Mouse (Mus musculus): ENCODE data around the gene Ppm1g.
A peak's percentile ranks its signal among the peaks of the same experiment; 100 is the strongest.

The Ppm1g gene

GRCm38 (mm10) chr5:31192939-31193630 is 27.4 kb downstream of the Ppm1g start, which contains the start of the genes Snx17 and Eif2b4:
Gene Snx17, plus strand, starts transcription at chr5:31193227.
Gene Eif2b4, minus strand, starts transcription at chr5:31193430.
- peak; percentile 97 for DNase-seq (ENCODE audit: low read depth, low spot score)

- DNase-seq (ENCODE audit: low read depth, low spot score): peak; percentile 33
Observed at GRCm38 (mm10) chr5:31192045-31192938, 28.2 kb downstream of the Ppm1g start.

GRCm38 (mm10) chr5:31190201-31190600 is 30.3 kb downstream of the Ppm1g start:
- DNase-seq (ENCODE audit: low read depth, low spot score): no peak

DNA sequence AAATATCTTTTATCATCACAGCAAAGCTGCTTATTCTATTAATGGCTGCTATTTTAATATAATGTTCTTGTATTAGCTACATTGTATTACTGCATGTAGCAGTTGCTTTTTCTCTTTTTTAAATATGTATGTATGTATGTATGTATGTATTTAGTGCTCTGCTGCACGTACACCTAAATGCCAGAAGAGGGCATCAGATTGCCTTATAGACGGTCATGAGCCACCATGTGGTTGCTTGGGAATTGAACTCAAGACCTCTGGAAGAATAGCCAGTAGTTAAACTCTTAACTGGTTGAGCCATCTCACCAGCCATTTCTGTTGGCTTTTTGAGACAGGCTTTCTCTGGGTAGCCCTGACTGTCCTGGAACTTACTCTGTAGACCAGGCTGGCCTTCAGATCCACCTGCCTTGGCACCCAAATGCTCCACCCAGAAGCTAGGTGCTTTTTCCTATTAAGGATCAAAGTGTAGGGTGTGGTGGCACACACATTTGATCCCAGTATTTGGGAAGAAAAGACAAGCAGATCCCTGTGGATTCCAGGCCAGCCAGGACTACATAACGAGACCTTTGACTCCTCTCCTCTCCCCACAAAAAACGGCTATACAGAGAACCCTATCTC is 32.2 kb downstream of the Ppm1g start:
- no peak for DNase-seq (ENCODE audit: low read depth, low spot score)

DNA sequence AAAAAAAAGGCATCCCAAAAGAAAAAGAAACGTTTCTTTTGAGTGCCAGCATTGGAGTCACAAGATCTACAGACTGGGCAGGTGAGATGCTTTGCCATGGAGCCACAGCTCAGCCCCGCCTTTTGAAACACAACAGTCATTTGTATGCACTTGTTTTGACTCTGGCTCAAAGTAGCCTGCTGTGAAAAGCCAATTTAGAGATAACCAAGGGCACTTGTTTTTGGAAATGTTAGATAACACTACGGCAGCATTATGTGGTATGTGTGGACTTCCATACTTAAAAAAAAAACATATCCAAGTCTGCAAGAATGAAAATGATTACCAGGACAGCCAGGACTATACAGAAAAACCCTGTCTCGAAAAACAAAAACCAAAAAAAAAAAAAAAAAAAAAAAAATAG is 36.8 kb downstream of the Ppm1g start:
- DNase-seq (ENCODE audit: low read depth, low spot score): peak; percentile 17

DNA sequence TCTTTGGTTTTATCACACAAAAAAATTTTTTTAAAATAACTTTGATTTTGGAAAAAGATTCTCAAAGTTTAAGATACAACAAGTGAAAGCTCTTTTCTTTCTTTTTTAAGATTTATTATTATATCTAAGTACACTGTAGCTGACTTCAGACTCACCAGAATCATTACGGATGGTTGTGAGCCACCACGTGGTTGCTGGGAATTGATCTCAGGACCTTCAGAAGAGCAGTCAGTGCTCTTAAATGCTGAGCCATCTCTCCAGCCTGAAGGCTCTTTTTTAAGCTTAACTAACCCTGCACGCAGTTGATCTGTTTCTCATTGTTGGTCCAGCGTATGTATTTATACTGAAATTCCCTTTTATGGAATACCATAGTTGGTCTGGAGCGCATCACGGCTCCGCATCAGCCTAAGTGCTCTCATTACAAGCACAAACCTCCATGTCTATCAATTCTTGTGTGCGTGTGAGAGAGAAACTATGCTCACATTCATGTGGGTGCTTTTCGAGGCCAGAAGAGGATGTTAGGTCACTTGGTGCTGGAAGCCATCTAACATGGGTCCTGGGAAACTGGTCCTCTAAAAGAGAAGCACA is 39.2 kb downstream of the Ppm1g start:
- no peak for DNase-seq (ENCODE audit: low read depth, low spot score)

DNA sequence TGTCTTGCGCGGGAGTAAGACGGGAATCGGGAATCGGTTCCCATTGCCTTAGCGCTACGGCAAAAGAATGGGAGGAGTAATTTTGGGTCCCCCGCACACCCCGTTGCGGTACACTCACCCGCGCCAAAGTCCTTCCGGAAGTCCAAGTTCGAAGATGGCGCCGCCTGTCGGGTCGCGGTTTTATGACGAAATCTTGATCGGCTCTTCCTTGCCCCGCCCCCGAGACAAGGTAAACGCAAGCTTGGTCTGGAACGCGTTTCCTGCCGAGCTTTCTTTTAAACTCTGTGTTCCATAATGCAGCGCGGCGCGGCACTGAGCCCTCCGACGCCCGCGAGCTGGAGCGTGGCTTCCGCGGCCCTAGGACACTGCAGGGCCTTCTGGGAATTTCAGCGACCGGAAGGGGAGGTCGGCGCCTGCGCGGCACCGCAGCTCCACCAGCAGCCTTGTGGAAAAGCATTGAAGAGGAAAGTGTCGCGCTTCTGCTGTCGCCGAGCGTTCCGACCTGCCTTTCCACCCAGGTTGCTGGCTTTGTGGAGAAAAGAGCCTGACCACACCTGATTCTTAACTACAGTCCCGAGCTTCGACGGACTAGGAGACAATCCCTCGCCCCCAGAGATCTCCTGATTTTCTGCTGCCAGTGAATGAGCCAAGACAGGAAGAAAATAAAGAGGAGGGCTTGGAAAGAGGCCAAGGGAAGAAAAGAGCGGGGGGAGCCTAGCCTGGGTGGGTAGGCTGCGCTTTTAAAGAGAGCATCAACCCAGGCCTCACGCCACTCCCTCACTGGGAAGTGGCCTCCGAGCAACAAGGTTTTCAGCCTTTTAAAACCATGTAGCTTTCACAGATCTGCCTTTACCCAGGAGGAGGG is 40.5 kb downstream of the Ppm1g start, which contains the start of the genes Gm29609 and Gtf3c2:
TSS of gene Gm29609 (minus strand) at position 146 of the 865 bp plus-strand sequence.
TSS of gene Gtf3c2 (minus strand) at position 379 of the 865 bp plus-strand sequence.
- DNase-seq (ENCODE audit: low read depth, low spot score): peak; percentile 90

DNA sequence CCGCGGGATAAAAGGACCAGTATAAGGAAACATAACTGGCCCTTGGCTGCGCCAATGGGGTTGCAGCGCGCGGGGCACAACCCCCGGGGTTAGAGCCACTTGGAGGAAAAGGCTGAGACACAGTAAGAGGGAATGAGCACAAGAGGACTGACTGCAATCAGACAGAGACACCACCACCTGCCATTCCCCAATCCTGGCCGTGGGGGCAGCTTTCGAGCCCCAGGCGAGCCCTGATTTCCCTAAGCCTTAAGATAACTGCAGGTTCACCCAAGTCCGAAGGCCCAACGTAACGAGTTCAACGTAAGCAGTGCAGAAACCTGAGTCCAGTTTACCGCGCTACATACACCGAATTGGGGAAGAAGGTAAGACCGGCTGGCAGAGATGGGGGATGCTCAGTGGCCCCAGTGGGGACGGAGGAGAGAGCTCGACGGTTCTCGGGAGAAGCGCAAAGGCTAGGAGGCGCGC is 41.2 kb downstream of the Ppm1g start:
- DNase-seq (ENCODE audit: low read depth, low spot score): peak; percentile 28

DNA sequence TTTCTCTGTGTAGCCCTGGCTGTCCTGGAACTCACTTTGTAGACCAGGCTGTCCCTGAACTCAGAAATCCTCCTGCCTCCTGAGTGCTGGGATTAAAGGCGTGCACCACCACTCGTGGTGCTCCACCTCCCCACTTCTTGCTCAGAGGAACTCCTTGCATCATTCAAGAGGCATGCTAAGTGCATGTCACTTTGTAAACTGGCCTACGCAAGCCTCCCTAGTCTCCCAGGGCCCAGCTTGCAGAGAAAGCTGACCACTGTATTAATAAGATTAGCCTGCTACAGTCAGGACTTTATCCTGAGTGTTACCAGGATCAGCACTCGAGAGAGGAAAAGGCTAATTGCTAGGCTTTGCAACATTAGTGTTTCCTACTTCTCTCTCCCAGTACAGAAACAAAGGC is 51.9 kb downstream of the Ppm1g start:
- no peak for DNase-seq (ENCODE audit: low read depth, low spot score)

GRCm38 (mm10) chr5:31164878-31165277 is 55.6 kb downstream of the Ppm1g start:
- DNase-seq (ENCODE audit: low read depth, low spot score): no peak

GRCm38 (mm10) chr5:31162462-31162861 is 58.0 kb downstream of the Ppm1g start:
- no peak for DNase-seq (ENCODE audit: low read depth, low spot score)

DNA sequence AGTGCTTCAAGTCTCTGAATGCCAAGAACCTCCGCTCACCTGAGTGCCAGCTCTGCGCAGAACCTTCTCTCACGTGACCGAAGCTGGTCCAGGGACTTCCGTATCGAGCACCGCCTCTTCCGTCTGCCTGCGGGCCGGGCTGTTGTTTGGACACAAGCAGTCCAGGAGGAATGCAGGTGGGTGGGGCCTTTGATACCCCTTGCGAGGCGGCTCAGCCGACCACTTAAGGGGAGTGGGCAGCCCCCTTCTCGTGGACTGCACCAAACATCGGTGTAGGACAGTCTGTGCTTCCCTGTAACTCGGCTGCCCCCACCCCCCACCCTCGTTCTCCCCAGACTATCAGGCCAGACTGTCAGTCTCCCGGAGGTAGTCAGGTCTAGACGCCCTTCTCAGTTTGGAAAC is 66.3 kb downstream of the Ppm1g start, which contains the start of gene Mpv17:
TSS of gene Mpv17 (minus strand) at position 100 of the 402 bp plus-strand sequence.
- DNase-seq (ENCODE audit: low read depth, low spot score): peak; percentile 53

DNA sequence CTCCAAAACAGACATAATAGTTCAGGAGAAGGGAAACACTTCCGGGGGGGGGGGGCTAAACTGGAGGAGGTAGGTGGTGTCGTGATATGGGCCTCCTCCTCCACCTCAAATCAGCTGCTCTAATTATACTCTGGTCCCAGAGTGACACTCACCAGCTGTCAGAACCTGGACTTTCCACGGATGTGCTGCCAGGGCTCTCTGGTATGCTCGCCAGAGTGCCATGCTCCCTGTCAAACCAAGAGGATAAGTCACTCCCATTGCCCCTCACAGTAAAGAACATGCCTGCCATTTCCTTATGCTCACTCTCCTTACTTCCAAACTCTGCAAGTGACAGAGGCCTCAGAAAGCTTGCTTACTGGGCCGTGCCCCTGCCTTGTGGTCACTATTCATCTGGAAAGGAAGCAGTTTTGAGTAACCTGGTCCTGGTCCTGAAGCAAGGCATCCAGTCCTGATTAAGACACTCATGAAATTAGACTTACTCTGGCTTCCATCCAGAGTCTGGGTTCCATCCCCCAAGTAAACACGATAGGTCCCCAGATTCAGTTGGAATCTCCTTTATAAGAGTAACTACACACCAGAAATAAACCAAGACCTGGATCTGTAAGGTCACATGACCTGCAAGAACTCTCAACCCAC is 66.9 kb downstream of the Ppm1g start:
- no peak for DNase-seq (ENCODE audit: low read depth, low spot score)
